Mouse (Mus musculus): ENCODE data around the gene Dnmt3c. TPM values are rescaled to one million over a fixed set of nuclear protein-coding genes. Genes with fewer than 3 reads are reported as not detected.
A peak's percentile ranks its signal among the peaks of the same experiment; 100 is the strongest.
"Not testable (repeated sequence)": the region's sequence is repeated elsewhere in the genome, so short reads cannot be mapped to it uniquely, and the experiment has no call there.

The Dnmt3c gene
- total RNA-seq (2021), result not detected
- long read RNA-seq, experiment 1, result 0 reads
- long read RNA-seq, experiment 2, result 0 reads

DNA sequence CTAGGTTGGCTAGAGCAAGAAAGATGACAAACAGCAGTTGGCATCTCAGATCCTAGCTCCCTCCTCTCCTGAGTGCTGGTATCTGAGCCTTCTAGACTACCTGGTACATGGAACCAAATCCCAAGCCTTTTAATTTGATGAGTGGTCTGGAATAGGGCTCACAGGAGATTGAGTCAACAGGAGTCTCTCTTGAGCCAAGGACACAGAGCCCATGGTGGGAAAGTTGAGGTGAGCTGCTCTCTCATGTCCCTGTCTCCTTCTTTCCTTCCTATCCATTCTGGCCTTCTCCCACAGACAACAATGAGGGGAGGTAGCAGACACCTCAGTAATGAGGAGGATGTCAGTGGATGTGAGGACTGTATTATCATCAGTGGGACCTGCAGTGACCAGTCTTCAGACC is at the start of gene Dnmt3c:
TSS of gene Dnmt3c (plus strand) at position 301 of the 400 bp plus-strand sequence.
- intact Hi-C loops (cut with DNase I), result no loop called here
- no peak for DNase-seq

DNA sequence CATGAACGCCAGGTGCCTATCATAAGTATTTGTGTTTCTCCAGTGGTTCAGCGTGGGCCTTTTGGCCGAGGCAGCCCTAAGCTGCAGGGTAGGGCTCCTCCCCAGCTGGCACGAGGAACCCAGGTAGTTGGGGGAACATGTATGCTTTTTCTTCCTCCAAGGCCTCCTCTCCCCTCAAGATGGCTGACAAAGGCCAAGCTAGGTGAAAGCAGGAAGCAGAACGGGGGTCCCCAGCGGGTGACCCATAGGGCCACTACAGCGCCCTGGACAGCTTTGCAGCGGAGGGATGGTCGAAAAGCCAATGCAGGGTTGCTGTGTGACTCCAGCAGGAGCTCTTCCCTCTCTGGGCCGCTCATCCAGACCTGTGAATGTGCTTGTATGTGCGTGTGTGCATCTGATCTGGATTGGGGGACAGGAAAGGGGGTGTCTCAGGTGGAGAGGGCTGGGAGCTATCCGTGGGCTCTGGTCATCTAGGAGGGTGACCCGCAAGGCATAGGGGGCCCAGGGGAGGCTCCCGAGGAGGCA is 47.6 kb upstream of the Dnmt3c start:
- intact Hi-C loops (cut with DNase I), result no loop called here
- peak in 1 of 2 experiments; percentile 9 for DNase-seq

DNA sequence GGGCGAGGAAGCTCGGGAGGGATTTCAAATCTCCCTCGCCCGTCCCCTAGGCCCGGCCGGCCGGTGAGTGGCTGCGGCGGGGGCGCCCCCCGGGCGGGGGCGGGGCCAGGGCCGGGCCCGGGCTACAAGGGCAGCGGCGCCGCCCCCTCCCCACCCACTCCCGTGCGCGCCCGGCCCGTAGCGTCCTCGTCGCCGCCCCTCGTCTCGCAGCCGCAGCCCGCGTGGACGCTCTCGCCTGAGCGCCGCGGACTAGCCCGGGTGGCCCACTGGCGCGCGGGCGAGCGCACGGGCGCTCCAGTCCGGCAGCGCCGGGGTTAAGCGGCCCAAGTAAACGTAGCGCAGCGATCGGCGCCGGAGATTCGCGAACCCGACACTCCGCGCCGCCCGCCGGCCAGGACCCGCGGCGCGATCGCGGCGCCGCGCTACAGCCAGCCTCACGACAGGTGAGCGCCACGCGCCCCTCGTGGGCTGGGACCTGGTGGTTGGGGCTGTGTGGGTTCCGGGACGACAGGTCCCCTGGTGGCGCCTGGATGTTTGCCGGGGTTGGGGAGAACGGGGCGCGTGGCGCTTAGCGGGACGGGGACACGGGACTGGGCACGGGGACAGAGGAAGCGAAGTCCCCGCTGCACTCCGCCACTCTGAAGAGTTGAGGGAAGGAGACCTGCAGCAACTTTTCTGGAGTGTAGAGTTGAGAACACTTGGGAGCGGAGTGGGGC is 47.0 kb upstream of the Dnmt3c start, which contains the start of gene Dnmt3b:
TSS of gene Dnmt3b (plus strand) at position 153 of the 716 bp plus-strand sequence.
- DNase-seq, result peak; percentile 72 to 79
- intact Hi-C loops (cut with DNase I), result no loop called here

DNA sequence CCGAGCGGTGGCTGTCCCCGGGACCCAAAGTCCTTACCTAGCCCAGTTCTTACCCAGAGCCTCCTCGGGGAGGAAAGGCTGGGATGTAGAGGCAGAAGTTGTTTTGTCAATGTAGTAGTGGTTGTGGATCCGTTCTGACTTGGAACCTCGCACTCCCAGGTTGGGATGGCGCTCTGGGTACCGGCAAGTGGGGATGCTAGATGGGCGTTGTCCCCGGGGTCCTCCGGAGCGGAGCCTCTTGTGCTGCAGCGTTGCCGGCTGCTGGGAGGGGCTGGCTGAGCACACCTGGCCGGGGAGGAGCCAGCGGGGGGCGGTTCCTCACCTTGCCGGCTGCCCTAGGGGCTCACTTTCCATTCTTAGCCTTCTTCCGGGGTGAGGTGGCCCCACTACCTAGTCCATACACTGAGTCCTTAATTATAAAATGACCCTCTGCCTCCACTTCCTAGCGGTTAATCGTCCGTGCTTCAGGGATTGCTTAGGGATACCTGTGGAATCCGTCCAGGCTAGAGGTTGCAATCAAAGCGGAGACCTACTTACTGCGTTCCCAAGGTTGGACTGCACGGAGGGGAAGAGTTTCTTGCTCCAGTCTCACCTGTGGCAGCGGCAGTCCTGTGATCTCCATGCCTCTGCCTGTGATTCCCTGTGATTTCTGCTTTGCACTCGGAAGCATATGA is 46.3 kb upstream of the Dnmt3c start:
- intact Hi-C loops (cut with DNase I), result no loop called here
- peak in 1 of 2 experiments; percentile 6 for DNase-seq

DNA sequence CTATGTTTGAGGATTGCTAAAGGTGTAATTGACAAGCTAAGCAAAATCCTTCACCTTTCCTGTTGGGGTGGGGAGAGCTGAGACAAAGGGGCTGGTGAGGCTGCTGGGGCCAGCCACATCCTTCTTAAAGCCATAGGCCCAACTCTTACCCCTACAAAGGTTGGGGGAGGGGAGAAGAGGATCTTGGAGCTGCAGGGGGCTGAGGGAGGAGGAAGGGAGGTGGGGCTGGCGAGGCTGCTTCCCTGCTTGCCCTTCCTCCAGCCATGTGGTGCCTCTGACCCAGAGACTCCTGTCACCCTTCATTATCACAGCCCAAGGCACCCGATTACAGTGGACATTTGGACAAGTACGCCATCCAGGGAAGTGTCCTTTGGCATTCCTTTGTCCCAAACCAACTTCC is 44.8 kb upstream of the Dnmt3c start:
- intact Hi-C loops (cut with DNase I), result no loop called here
- DNase-seq, result no peak

DNA sequence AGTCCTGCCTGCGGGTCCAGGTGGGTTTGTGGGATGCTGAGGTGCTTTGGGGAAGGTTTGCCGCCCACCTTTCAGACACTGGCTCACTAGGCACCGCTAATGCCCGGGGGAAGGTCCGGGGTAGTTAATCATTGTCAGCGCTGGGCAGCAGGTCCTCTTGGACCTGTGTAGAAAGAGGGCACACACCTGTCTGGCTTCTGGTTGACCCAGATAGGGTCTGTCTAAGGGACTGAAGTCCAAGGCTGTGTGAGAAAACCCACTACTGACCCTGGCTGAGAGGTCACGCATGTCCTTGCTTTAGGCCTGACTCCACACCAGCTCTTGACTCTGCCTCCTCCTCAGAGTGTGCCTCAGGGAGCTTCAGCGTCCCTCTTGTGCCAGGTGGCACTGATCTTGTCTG is 38.8 kb upstream of the Dnmt3c start:
- DNase-seq; intact Hi-C loops (cut with DNase I): not testable (repeated sequence)

- no peak for DNase-seq
- intact Hi-C loops (cut with DNase I), result no loop called here
These were observed 35.8 kb upstream of the Dnmt3c start for GRCm38 (mm10) chr2:153660616-153661015.

- intact Hi-C loops (cut with DNase I), result loop anchor here (5.0 kb wide), 1 partner anchor 267 kb away; no protein-coding TSS in a partner anchor
- no peak for DNase-seq
These were observed 31.1 kb upstream of the Dnmt3c start for GRCm38 (mm10) chr2:153665401-153665800.

DNA sequence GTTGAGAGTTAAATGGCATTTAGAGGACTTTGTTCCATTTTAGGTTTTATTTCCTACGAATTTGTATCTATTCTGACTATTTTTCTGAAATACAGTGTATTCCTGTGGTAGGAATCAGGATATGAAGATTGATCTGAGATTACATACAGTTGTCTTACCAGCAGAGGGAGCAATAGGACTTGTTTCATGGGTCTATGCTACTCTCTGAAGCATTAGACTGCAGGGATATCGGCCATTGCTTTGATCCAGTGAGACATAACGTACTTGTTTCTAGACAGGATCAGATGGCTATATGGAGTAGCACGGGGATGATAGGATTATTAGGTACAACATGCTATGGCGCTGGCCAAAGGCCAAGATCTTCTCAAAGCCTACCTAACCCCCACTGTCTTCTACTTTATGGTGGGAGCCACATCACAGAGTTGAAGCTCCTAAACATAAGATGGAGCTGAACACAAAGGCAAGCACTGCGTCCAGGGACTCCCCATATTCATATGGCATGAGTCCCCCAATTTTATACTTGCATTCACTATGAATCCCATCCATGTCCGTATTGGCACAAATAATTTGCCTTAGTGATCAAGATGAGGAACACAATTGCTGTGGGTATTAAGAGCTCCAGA is 27.6 kb upstream of the Dnmt3c start:
- intact Hi-C loops (cut with DNase I), result loop anchor here (1.0 to 5.0 kb wide), 3 partner anchors 26 to 263 kb away; no protein-coding TSS in a partner anchor

DNA sequence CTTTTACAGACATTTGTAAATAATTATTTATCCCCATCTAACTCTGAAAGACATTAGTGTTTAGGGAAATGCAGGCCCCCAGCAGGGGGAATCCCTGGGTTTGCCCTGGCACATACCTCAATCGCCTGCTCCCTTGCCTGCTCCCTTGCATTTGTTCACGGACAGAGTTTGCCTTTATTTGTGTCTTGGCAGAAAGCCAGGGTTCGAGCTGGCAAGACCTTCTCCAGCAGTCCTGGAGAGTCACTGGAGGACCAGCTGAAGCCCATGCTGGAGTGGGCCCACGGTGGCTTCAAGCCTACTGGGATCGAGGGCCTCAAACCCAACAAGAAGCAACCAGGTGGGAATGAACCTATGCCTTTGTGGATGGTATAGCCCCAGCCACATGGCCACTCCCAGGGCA is 26.3 kb upstream of the Dnmt3c start:
- intact Hi-C loops (cut with DNase I), result no loop called here
- no peak for DNase-seq

More for the DNA sequence above, 27.6 kb upstream of the Dnmt3c start:
- DNase-seq, result no peak

- no peak for DNase-seq
- intact Hi-C loops (cut with DNase I), result loop anchor here (2.0 kb wide), 1 partner anchor 44 kb away; no protein-coding TSS in a partner anchor
These were observed 23.8 kb upstream of the Dnmt3c start for GRCm38 (mm10) chr2:153672619-153673018.

GRCm38 (mm10) chr2:153675364-153675763 is 21.1 kb upstream of the Dnmt3c start:
- intact Hi-C loops (cut with DNase I); DNase-seq: not testable (repeated sequence)

DNA sequence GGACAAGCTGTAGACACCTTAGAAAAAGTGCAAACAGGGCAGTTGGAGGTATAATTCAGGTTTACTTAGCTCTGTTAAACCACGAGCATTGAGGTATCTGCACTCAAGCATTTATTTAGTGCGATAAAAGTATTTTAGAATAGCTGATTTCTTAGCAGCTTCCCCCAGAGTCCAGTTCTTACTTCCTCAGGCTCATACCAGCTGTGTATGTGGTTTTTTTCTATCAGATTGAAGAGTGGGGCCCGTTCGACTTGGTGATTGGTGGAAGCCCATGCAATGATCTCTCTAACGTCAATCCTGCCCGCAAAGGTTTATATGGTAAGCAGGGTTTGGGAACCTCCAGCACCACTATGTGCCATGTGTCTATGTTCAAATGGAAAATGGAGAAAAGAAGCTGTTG is 19.5 kb upstream of the Dnmt3c start:
- intact Hi-C loops (cut with DNase I), result no loop called here
- no peak for DNase-seq

- no peak for DNase-seq
- intact Hi-C loops (cut with DNase I), result no loop called here
These were observed 18.9 kb upstream of the Dnmt3c start for GRCm38 (mm10) chr2:153677550-153677949.

GRCm38 (mm10) chr2:153679959-153680358 is 16.5 kb upstream of the Dnmt3c start:
- DNase-seq, result no peak
- intact Hi-C loops (cut with DNase I), result no loop called here

- intact Hi-C loops (cut with DNase I), result not testable (repeated sequence)
These were observed 3.0 kb upstream of the Dnmt3c start for GRCm38 (mm10) chr2:153693413-153693812.

GRCm38 (mm10) chr2:153694462-153695085 is 1.9 kb upstream of the Dnmt3c start:
- DNase-seq, result peak; percentile 54 to 60
- intact Hi-C loops (cut with DNase I), result loop anchor here (2.0 kb wide), 1 partner anchor 26 kb away; no protein-coding TSS in a partner anchor

More at GRCm38 (mm10) chr2:153693413-153693812, 3.0 kb upstream of the Dnmt3c start:
- DNase-seq, result not testable (repeated sequence)

- no peak for DNase-seq
- intact Hi-C loops (cut with DNase I), result no loop called here
These were observed 6.9 kb downstream of the Dnmt3c start for GRCm38 (mm10) chr2:153703389-153703788.

DNA sequence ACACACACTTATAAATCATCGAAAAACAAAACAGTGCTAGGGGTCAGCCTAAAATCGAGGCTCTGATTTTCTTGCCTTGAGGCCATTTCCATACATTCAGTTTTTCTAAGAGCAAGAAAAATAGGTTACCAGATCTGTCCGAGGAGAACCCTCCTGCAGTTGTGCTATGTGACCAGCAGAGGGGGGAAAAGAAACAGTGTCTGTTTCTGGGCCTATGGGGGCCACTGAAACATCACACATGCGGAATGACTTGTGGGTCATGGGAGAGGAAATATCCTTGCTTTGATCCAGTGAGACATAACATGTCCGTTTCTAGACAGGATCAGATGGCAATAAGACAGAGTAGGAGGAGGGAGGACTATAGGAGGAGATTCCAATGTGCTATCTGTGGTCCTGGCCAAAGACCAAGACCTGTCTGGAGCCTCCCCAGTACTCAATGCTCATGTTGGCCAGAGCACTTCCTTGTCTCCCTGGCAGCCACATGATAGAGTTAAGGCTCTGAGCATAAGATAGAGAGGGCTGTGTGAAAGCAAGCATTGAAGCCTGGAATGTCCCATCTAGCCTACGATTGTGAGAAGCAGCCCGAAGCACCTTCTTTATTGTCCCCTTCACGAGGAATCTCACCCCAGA is 14.4 kb downstream of the Dnmt3c start:
- intact Hi-C loops (cut with DNase I), result loop anchor here (2.0 to 5.0 kb wide), 2 partner anchors 86 to 140 kb away; no protein-coding TSS in a partner anchor
- DNase-seq, result peak in 1 of 2 experiments; percentile 45

All from heart, postnatal 14 days (tissue).